Mouse (Mus musculus) large intestine, adult 2 months (tissue): ENCODE measurements around the gene Sorl1. TPM values are rescaled to one million over a fixed set of nuclear protein-coding genes. Genes with fewer than 3 reads are reported as not detected.

Source experiments
- DNase-seq: peaks from one replicate; pipeline ENCODE4 v3.0.0-alpha.2; 2012; ENCODE audit warnings: low read depth, low spot score
- WGBS: fragments of 180-500 bp; shearing (Covaris S2); methylation state at CpG from one replicate; pipeline ENCODE4 v1.1.7; 2018; 5-methylcytosine and 5-hydroxymethylcytosine counted together
- polyA plus RNA-seq: library from polyadenylated mRNA; depleted of rRNA; stranded (reverse); fragments of >200 nt; gene quantifications from 2 replicates; pipeline ENCODE4 v1.2.3, GENCODE M21; 2012

Sorl1 gene
- polyA plus RNA-seq, 1 experiment: 26.5 TPM

- DNase-seq: no peak
- 83% methylated on average over 4 of the region's 4 CpGs for WGBS
Measured at GRCm38 (mm10) chr9:41981306-41981705, 142.8 kb downstream of the Sorl1 start.

- 58% methylated on average over 5 of the region's 5 CpGs for WGBS
- DNase-seq: no peak
Measured at GRCm38 (mm10) chr9:41980796-41981195, 143.3 kb downstream of the Sorl1 start.

DNA sequence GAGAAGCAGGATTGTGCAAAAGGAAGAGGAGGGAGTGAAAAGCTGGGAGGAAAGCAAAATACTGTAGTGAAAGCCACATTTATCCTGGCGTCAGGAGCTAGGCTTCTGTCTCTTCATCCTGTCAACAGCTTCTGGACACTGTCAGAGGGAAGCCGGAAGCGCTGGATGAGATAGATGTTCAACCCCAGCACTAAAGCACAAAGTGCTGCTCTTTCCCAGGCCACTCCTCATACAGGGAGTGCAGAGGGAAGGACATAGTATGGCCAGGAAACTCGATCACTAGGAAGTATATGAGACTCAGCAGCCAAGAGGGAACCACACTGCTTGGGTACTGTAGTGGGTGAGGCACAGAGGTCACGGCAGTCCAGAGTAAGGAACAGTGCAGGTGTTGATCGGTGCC lies 145.7 kb downstream of the Sorl1 start:
- no peak for DNase-seq
- 84% methylated on average over 6 of the region's 6 CpGs for WGBS

- WGBS: 88% methylated on average over 15 of the region's 15 CpGs
- DNase-seq: no peak
Measured at GRCm38 (mm10) chr9:41975968-41976367, 148.1 kb downstream of the Sorl1 start.

DNA sequence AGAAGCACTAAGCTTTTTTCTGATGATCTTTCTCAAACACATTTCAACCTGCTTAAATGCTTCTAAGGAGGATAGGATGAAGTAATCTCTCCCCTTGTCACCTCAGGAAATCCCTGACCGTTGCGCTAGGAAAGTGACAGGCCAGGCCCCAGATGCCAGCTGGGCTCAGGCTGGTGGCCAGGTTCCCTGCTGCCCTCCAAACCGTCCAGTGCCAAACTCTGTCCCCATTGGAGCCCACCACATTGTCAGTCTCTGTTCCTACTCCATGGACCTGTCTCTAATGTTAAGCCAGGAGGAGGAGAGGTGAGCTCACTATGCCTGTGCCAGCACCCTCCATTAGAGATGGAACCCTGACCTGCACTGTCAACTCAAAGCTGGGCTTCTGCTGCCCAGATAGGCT lies 149.4 kb downstream of the Sorl1 start:
- 90% methylated on average over 3 of the region's 3 CpGs for WGBS

GRCm38 (mm10) chr9:41973775-41974657 lies 150.1 kb downstream of the Sorl1 start:
- DNase-seq: no peak
- 86% methylated on average over 25 of the region's 25 CpGs for WGBS

More for the DNA sequence above, 149.4 kb downstream of the Sorl1 start:
- DNase-seq: no peak

- WGBS: 86% methylated on average over 8 of the region's 8 CpGs
- no peak for DNase-seq
Measured at GRCm38 (mm10) chr9:41969961-41970360, 154.1 kb downstream of the Sorl1 start.

- 95% methylated on average over 15 of the region's 15 CpGs for WGBS
- no peak for DNase-seq
Measured at GRCm38 (mm10) chr9:41968673-41969460, 155.2 kb downstream of the Sorl1 start.

- WGBS: 84% methylated on average over 10 of the region's 10 CpGs
- DNase-seq: no peak
Measured at GRCm38 (mm10) chr9:41961274-41961673, 162.8 kb downstream of the Sorl1 start.

DNA sequence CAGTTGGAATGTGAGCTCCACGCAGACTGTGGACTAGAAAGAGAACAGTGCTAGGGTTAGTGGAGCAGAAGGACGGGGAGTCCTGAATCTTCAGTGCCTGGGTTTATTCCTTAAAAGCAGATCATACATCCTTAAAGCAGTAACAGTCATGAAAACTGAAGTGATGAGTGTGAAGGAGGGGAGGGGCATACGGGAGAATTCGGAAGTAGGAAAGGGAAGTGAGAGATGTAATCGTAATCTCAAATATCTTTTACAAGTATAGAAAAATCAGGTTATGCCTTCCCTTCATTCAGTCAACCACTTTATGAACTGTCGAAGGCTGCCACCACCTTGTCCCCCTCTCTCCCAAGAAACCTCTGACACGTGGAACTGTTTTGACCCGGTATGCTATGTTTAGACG lies 165.8 kb downstream of the Sorl1 start:
- WGBS: 89% methylated on average over 9 of the region's 9 CpGs
- no peak for DNase-seq

GRCm38 (mm10) chr9:41953486-41953885 lies 170.6 kb downstream of the Sorl1 start:
- DNase-seq: no peak
- WGBS: 10% methylated on average over 8 of the region's 8 CpGs

DNA sequence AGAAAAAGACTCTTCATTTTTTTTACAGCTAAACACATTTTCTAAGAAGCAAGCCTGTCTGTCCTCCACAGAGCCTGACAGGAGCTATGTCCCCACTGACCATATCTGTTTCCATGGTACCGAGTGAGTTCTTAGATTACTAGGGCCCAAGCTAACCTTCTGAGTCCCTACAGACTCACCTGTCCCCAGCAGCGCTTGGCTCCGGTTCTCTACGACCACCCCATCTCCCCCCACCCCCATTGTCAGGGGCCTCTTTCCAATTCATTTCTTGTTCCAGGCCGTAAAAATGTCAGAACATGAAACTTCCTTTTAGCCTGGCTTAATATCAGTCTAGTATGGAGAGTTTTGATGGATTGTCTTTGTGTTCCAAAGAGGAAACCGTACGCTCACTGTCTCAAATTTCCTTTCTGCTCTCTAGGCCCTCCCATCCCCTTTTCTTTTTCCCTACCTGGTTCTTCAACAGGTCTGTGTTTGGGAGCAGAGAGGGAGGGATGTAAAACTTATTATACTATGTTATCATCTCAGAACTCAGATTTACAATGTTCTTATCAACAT lies 171.4 kb downstream of the Sorl1 start:
- 78% methylated on average over 7 of the region's 7 CpGs for WGBS

GRCm38 (mm10) chr9:41951472-41952129 lies 172.5 kb downstream of the Sorl1 start:
- WGBS: 12% methylated on average over 16 of the region's 16 CpGs
- DNase-seq: no peak

More for the DNA sequence above, 171.4 kb downstream of the Sorl1 start:
- DNase-seq: no peak

DNA sequence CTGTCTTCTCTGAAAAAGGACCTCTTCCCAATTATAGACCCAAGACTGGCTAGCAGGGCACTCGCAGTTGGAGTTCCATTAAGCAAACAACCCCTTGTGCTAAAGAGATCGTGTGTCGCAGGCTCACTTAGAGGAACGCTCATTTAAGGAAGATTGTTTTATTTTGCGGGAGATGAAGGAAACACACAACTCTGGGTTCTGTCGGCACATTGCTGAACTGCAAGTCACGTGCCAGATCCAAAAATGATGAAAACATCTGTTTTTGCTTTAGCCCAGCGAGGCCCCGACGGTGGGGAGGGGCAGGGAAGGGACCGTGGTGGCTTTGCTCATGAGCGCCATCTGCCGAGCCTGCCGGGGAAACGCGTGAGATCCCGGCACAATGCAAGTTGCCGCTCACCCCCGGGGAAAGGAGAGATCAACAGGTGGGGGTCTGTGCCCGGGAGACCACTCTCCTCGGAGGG lies 173.1 kb downstream of the Sorl1 start:
- WGBS: under 1% methylated on average over 21 of the region's 21 CpGs

DNA sequence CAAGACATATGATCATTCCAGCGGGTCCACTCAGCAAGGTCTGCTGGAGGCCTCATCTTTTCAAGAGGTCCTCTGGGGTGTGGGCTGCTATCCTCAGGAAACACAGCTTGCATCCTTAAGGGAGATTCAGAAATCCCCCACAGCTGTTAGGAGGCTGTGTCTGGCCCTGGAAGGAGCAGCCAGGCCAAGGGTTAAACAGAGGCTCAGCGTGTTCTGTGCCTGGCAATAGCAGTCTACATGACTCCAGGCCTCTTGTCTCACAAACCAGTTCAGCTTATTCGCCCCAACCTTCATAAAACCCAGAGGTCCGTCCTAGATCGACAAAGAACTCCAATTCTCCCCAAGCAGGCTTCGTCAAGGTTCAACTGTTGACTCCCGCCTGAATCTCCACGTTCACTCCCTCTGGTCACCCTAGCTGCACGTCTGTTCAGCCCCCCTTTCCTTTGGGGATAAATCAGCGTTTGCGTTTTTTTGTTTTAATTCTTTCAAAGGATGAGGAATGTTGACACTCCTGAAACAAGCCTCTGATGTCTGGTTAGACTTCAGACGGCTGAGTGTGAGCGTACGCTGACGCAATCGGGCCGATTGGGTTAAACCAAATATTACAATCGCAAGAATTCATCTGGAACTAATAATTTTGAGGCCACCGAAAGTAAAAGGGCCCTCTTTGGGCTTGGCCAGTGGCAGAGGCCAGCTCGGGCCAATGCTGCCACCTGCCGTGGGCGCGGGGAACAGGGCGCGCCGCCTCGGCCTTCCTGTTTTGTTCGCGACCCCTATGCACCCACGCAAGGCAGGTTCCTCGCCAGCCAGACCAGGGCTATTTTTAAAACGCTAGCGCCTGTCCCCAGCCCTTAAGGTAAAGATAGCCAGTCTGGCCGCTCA lies 173.7 kb downstream of the Sorl1 start:
- DNase-seq: no peak
- WGBS: 11% methylated on average over 34 of the region's 34 CpGs

More for the DNA sequence above, 173.1 kb downstream of the Sorl1 start:
- no peak for DNase-seq

- no peak for DNase-seq
- 80% methylated on average over 5 of the region's 5 CpGs for WGBS
Measured at GRCm38 (mm10) chr9:41949476-41949875, 174.6 kb downstream of the Sorl1 start.

GRCm38 (mm10) chr9:41944964-41945363 lies 179.1 kb downstream of the Sorl1 start:
- WGBS: 93% methylated on average over 7 of the region's 7 CpGs
- DNase-seq: no peak

GRCm38 (mm10) chr9:41942970-41943635 lies 181.0 kb downstream of the Sorl1 start:
- no peak for DNase-seq
- 27% methylated on average over 4 of the region's 4 CpGs for WGBS
